Mouse (Mus musculus) heart, embryonic 16.5 days (tissue): ENCODE data around the gene Epx. TPM values are rescaled to one million over a fixed set of nuclear protein-coding genes. Genes with fewer than 3 reads are reported as not detected.

Source experiments
- ATAC-seq: fragments of 200-750 bp; cut with Nextera tagmentation; replicated peaks from 2 replicates; pipeline ENCODE4 v1.8.0; 2017; ENCODE audit warnings: moderate number of reproducible peaks; ENCODE audit not compliant: insufficient read depth, low FRiP score; ENCODE audit errors: extremely low read depth
- H3K27ac ChIP-seq: fragments of 300-500 bp; sonication (generic); 2 replicates; pipeline ENCODE4 v1.5.1; 2014; ENCODE audit warnings: mild to moderate bottlenecking, low read length, control low read depth, moderate library complexity
- H3K27me3 ChIP-seq: fragments of 300-500 bp; sonication (generic); 2 replicates; pipeline ENCODE4 v1.6.1; 2014; ENCODE audit warnings: low read length, mixed read lengths; ENCODE audit not compliant: control insufficient read depth, insufficient read depth
- H3K36me3 ChIP-seq: fragments of 300-500 bp; sonication (generic); 2 replicates; pipeline ENCODE4 v1.6.1; 2014; ENCODE audit not compliant: control insufficient read depth, insufficient read depth
- H3K4me1 ChIP-seq: fragments of 300-500 bp; sonication (generic); 2 replicates; pipeline ENCODE4 v1.6.1; 2014; ENCODE audit warnings: low read length, mixed read lengths; ENCODE audit not compliant: control insufficient read depth, insufficient read depth
- H3K4me2 ChIP-seq: fragments of 300-500 bp; sonication (generic); 2 replicates; pipeline ENCODE4 v1.6.1; 2014; ENCODE audit warnings: low read depth, mild to moderate bottlenecking, control low read depth, low read length
- H3K4me3 ChIP-seq: fragments of 300-500 bp; sonication (generic); 2 replicates; pipeline ENCODE4 v1.5.1; 2014; ENCODE audit warnings: mild to moderate bottlenecking, control low read depth, low read length
- H3K9ac ChIP-seq: fragments of 300-500 bp; sonication (generic); 2 replicates; pipeline ENCODE4 v1.6.1; 2014; ENCODE audit warnings: low read length, control low read depth
- H3K9me3 ChIP-seq: fragments of 300-500 bp; sonication (generic); replicated peaks from 2 replicates; pipeline ENCODE4 v1.6.1; 2016; ENCODE audit warnings: low read length; ENCODE audit not compliant: control insufficient read depth
- WGBS: fragments of 180-500 bp; shearing (Covaris S2); extraction: QIAGEN DNeasy Blood & Tissue Kit; methylation state at CpG from one replicate; pipeline ENCODE4 v1.1.7; 2014; 5-methylcytosine and 5-hydroxymethylcytosine counted together
- polyA plus RNA-seq: library from polyadenylated mRNA; unstranded; fragments of >200 nt; fragmentation: Nextera tagmentation; extraction: Ambion mirVana; gene quantifications from 2 replicates; pipeline ENCODE4 v1.2.1, GENCODE M21; 2015

Gene Epx
- polyA plus RNA-seq: 0.30 and 0.45 TPM in 2 replicates

DNA sequence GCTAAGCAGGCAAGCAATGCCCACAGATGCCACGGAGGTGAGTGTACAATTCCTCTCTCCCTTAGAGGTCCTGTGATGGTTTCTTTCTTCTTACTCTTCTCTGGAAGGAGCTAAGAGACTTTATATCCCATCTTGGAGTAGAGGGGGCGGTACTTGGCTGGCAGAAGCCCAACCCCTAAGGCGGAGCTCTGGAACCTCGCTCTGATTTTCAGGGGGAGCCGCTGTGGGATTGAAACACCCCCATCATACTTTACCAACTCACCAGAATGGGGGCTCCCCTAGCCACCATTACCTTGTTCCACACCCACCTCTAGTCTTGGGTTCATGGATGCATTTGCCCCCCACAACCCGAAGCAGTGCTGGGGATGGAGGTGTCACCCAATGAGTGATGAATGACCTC is at the start of gene Epx:
Epx (minus strand) TSS at position 101 of the 400 bp plus-strand sequence.
- H3K4me2 ChIP-seq: no peak within 1 kb of the TSS
- no peaks in the 10 kb centered on the region for H3K9me3 ChIP-seq
- no peaks in the 10 kb centered on the region for H3K36me3 ChIP-seq
- H3K27me3 ChIP-seq: peaks cover 3% of the 10 kb centered on the region
- 80% methylated on average over 6 of the region's 6 CpGs for WGBS
- H3K4me3 ChIP-seq: no peak within 1 kb of the TSS
- no peak within 1 kb of the TSS for H3K27ac ChIP-seq
- H3K9ac ChIP-seq: no peak within 1 kb of the TSS
- H3K4me1 ChIP-seq: no peaks in the 10 kb centered on the region
- ATAC-seq: no peak

DNA sequence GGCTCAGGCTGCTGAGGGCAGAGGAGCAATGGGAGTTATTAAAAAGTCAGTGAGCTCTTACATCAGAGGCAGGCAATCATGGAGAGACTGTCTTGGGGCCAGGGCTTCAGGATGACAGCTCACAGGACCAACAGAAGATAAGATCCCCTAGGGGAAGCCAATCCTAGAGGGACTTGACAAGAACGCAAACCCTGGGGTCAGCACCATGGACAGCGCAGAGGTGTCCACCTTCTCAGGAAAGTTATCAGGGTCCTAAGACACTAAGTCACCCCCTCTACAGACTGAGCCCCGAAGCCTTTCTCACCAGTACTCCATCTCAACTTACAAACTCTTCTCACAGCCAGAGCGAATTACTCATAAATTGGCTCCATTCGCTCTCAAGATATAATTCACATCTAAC is 45.6 kb upstream of the Epx start, which contains the start of gene Olfr464:
Olfr464 (minus strand) TSS at position 2 of the 400 bp plus-strand sequence.
- 26% methylated on average over 5 of the region's 5 CpGs for WGBS
- H3K9ac ChIP-seq: no peak within 1 kb of the TSS
- H3K4me3 ChIP-seq: no peak within 1 kb of the TSS
- H3K36me3 ChIP-seq: no peaks in the 10 kb centered on the region
- no peaks in the 10 kb centered on the region for H3K9me3 ChIP-seq
- no peak within 1 kb of the TSS for H3K4me2 ChIP-seq
- no peaks in the 10 kb centered on the region; the same call in 1 of the 2 replicates for H3K27me3 ChIP-seq
- H3K27ac ChIP-seq: no peak within 1 kb of the TSS
- H3K4me1 ChIP-seq: no peaks in the 10 kb centered on the region
- ATAC-seq: no peak

DNA sequence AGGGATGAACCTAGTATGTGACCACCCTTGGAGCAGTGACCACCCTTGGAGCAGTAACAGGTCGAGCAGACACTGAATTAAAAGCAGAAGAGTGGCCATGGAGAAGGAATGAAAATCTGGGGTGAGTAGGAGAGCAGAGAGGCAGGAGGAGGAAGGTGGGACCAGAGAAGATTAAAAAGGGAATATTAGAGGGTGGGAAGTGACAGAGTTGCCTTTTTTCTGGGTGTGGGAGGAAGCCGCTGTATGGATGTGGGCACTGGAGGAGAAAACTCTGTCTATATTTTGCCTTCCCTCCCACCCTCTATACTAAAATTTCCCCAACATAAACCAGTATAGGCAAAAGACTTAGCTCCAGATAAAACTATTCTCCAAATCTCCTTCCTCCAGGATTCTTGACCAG is 45.0 kb upstream of the Epx start:
- WGBS: 68% methylated on average over 2 of the region's 2 CpGs
- H3K27ac ChIP-seq: no peak overlapping the region
- no peak overlapping the region for H3K4me3 ChIP-seq
- no peak for ATAC-seq
- H3K9me3 ChIP-seq: no peaks in the 10 kb centered on the region
- no peaks in the 10 kb centered on the region for H3K4me1 ChIP-seq
- H3K4me2 ChIP-seq: no peak overlapping the region
- no peak overlapping the region for H3K9ac ChIP-seq
- H3K27me3 ChIP-seq: no peaks in the 10 kb centered on the region; the same call in 1 of the 2 replicates
- H3K36me3 ChIP-seq: no peaks in the 10 kb centered on the region

DNA sequence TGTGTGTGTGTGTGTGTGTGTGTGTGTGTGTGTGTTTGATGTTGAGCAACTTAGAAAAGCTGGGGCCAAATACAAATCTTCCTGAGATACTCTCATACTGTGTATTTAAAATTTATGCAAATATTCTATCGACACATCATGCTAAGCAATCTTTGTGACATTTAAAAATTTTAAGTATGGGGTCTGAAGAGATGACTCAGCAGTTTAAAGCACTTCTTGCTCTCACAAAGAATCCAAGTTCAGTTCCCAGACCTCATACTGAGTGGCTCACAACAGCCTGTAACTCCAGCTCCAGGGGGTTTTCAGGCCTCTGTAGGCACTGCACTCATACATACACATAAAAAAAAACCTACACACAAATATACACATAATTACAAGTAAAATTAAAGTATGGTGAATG is 40.7 kb upstream of the Epx start:
- ATAC-seq: no peak
- H3K9me3 ChIP-seq: no peaks in the 10 kb centered on the region
- no peak overlapping the region for H3K27ac ChIP-seq
- H3K9ac ChIP-seq: no peak overlapping the region
- H3K4me3 ChIP-seq: no peak overlapping the region
- no peak overlapping the region for H3K4me2 ChIP-seq
- no peaks in the 10 kb centered on the region for H3K4me1 ChIP-seq
- H3K36me3 ChIP-seq: no peaks in the 10 kb centered on the region
- no peaks in the 10 kb centered on the region; the same call in 1 of the 2 replicates for H3K27me3 ChIP-seq
- WGBS: 71% methylated on average over 1 of the region's 1 CpGs

DNA sequence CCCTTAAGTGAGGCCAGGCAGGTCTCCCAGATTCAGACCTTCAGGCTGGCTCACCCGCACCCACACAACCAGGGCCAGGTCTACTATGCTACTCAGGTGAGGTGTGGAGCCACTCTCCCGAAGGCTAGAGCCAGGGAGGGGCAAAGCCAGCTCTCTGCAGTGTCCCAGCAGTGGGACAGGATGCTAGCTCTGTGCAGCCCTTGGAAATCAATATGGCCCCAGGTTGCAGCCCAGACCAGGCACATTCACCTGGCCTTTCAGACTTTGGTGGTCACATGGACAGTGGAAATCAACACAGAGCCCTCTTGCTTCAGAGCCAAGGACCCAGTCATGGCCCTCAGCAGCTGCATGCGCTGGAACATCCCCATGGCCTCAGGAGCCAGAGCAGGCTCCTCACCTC is 29.0 kb upstream of the Epx start:
- WGBS: 68% methylated on average over 3 of the region's 3 CpGs
- no peak overlapping the region for H3K4me2 ChIP-seq
- ATAC-seq: no peak
- H3K4me3 ChIP-seq: no peak overlapping the region
- H3K9me3 ChIP-seq: no peaks in the 10 kb centered on the region
- H3K27me3 ChIP-seq: no peaks in the 10 kb centered on the region
- H3K9ac ChIP-seq: no peak overlapping the region
- no peaks in the 10 kb centered on the region for H3K4me1 ChIP-seq
- no peak overlapping the region for H3K27ac ChIP-seq
- no peaks in the 10 kb centered on the region for H3K36me3 ChIP-seq

DNA sequence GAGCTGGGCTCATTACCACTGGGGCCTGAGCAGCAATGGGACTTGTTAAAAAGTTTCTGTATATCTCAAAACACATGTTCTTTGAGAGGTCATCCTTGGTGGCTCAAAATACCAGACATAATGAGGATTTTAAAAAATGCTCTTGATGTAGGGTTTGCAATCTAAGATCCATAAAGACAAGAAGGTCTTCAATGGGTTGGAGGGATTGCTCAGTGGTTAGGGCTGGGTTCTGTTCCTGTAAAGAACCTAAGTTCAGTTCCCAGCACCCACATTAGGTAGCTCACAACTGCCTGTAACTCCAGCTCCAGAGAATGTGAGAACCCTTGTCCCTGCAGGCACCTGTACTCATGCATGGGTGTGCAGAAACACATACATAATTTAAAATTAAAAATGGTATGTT is 22.0 kb upstream of the Epx start, which contains the start of gene Olfr463:
Olfr463 (minus strand) TSS at position 101 of the 400 bp plus-strand sequence.
- no peak within 1 kb of the TSS for H3K4me3 ChIP-seq
- ATAC-seq: no peak
- no peak within 1 kb of the TSS for H3K4me2 ChIP-seq
- H3K27me3 ChIP-seq: no peaks in the 10 kb centered on the region
- H3K36me3 ChIP-seq: no peaks in the 10 kb centered on the region
- H3K9me3 ChIP-seq: no peaks in the 10 kb centered on the region
- H3K27ac ChIP-seq: no peak within 1 kb of the TSS
- no peak within 1 kb of the TSS for H3K9ac ChIP-seq
- no peaks in the 10 kb centered on the region for H3K4me1 ChIP-seq

DNA sequence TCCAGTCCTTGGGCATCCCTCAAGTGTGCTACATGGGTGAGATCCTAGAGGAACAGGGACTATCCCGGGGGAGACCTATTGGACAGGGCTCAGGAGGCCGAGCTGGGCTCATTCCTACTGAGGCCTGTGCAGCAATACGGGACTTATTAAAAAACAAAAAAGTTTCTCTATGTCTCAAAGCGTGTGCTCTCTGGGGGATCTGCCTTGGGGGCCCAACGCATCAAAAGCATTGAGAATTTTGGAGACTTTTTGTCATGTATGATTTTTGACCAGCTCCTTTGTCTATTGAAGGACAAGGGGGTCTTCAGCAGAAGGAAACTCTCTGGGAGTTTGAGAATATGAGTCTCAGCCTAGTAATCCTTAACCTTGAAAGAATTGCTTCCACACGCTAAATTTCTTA is 16.8 kb upstream of the Epx start, which contains the start of gene Olfr462:
Olfr462 (minus strand) TSS at position 101 of the 400 bp plus-strand sequence.
- H3K4me1 ChIP-seq: no peaks in the 10 kb centered on the region
- 84% methylated on average over 6 of the region's 6 CpGs for WGBS
- no peak within 1 kb of the TSS for H3K4me3 ChIP-seq
- H3K27ac ChIP-seq: no peak within 1 kb of the TSS
- no peak for ATAC-seq
- H3K4me2 ChIP-seq: no peak within 1 kb of the TSS
- H3K27me3 ChIP-seq: no peaks in the 10 kb centered on the region
- no peaks in the 10 kb centered on the region for H3K9me3 ChIP-seq
- no peaks in the 10 kb centered on the region for H3K36me3 ChIP-seq
- H3K9ac ChIP-seq: no peak within 1 kb of the TSS

DNA sequence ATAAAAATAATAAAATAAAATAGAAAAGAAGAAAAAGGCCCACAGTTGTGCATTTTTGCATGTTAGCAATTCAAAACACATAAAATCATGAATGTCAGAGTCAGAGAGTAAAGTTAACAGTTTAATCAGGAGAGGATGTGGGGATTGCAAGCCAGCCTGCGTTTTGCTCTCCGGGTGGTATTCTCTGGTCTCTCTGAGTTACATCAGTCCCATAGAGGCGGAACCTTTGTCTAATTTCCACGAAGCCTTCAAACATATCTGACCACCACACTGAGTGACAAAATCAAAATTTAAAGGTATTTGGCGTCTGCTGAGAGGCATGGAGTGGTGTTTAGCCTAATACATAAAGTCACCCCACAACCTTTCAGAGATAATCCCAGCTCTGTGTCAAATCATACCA is 9.5 kb upstream of the Epx start:
- ATAC-seq: no peak
- H3K9me3 ChIP-seq: no peaks in the 10 kb centered on the region
- H3K4me1 ChIP-seq: no peaks in the 10 kb centered on the region
- H3K4me2 ChIP-seq: no peak overlapping the region
- no peaks in the 10 kb centered on the region for H3K27me3 ChIP-seq
- no peak overlapping the region for H3K4me3 ChIP-seq
- no peak overlapping the region for H3K27ac ChIP-seq
- no peak overlapping the region for H3K9ac ChIP-seq
- 75% methylated on average over 5 of the region's 5 CpGs for WGBS
- no peaks in the 10 kb centered on the region for H3K36me3 ChIP-seq

DNA sequence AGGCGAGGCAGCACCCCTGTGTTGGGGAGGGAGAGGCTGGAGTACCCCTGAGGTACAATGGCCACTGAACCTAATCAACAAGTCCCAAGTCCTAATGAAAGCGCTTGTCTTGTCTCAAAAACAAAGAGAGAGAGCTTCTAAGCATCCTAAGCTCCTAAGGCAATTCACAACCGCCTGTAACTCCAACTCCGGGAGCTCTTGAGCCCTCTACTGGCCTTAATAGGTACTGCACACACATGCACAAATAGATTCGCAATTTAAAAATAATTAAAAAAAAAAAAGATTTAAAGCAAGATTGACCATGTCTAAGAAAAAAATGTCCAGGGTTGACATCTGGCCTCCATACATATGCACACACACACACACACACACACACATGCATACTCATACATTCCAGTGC is 8.2 kb upstream of the Epx start:
- H3K9ac ChIP-seq: no peak overlapping the region
- no peak overlapping the region for H3K4me3 ChIP-seq
- H3K4me2 ChIP-seq: no peak overlapping the region
- no peak overlapping the region for H3K27ac ChIP-seq
- no peaks in the 10 kb centered on the region for H3K9me3 ChIP-seq
- WGBS: 41% methylated on average over 5 of the region's 5 CpGs
- H3K27me3 ChIP-seq: no peaks in the 10 kb centered on the region
- H3K36me3 ChIP-seq: no peaks in the 10 kb centered on the region
- no peaks in the 10 kb centered on the region for H3K4me1 ChIP-seq
- no peak for ATAC-seq
